Mouse (Mus musculus) small intestine, adult 10 weeks (tissue): Measurements from ENCODE around the gene H2-M2. TPM values are rescaled to one million over a fixed set of nuclear protein-coding genes. Genes with fewer than 3 reads are reported as not detected.

Experiments
- polyA plus RNA-seq: library from polyadenylated mRNA; stranded (reverse); fragments of 350-450 nt; fragmentation: Illumina TruSeq; extraction: RNeasy Lipid Tissue Mini Kit (QIAGEN cat#74804); gene quantifications from one replicate; pipeline ENCODE4 v1.2.3, GENCODE M21; 2014; ENCODE audit warnings: low replicate concordance

H2-M2 gene
- polyA plus RNA-seq: 4.4 TPM

DNA sequence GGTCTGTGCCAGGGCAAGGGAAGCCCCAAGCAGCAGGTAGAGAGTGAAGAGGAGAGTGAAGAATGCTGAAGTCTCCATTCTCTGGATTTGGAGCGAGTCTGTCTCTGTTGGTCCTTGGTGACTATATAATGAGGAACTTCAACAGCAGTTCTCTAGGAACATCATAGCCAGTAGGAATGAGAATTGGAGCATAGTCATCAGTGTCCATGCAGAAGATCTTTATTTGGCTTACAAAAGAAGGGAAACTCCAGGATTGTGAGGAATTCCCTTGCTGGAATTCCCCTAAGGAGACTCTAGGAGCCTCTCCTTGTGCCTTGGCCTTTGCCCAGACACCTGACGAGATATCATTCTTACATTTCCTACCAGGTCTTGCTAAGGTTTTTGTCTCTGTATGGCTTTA lies at the start of gene H2-M2:
TSS of gene H2-M2 (minus strand) at position 101 of the 400 bp plus-strand sequence.

DNA sequence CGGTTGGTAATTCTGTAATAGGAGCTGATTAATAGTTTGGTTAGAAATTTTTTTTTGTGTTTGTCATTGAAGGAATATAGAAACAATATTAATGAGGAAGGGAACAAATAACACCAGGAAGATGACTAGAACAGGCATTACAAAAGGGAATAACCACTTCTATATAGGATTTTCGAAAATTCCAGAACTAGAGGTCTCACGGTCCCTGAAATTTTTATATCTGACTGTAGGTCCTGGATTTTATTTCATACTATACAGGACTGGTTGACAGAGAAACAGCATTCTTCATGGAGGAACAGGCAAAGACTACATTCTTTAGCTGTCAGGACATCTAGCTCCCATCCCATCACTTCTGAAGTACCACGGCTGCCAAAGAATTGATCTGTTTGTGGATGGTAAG lies 24.4 kb upstream of the H2-M2 start, which contains the start of gene Olfr111:
TSS of gene Olfr111 (plus strand) at position 301 of the 400 bp plus-strand sequence.

DNA sequence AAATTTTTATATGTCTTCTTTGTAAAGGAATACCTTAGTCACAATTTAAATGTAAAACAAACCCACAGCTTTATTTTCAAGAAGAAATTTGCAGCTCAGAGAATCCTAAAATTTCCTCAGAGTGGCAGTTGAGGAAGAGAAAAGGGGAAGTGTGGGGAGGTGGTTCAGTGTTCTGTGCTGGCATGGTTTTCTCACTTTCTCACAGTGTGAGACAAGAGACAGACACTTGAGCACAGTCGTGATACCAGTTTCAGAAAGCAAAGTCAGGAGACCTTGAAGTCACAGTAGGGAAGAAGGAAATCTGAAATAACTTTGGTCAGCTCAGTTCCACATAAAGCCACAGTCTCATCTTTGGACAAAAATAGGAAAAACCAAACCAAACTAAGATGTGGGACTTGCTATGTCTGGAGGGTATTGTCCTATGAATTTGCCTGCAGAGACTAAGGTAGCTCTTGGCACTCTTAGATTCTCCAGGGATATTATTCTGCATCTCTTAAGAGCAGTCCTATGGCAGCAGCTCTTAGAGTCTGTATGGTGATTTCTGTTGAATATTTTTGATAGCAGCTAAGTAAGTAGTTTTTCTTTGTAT lies 8.7 kb upstream of the H2-M2 start, which contains the start of gene Olfr110:
TSS of gene Olfr110 (plus strand) at position 539 of the 589 bp plus-strand sequence.

DNA sequence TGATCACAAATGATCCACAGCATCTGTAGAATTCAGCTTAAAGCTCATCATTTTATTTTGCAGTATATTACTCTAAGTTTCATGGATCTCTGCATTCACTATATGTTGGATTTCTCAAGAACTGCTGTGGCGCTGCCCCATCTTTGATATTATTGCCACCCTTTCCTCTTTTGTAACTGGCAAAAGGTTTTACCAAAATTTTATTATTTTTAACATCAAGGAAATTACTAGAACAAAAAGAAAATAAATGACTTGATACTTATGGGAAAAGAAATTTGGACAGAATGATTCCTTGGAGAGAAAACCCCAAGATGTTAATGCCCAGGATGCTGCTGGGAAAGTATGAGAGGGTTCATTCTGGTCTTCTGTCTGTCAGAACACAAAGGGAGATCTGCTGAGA lies 24.7 kb downstream of the H2-M2 start, which contains the start of gene Olfr109:
TSS of gene Olfr109 (plus strand) at position 301 of the 400 bp plus-strand sequence.

DNA sequence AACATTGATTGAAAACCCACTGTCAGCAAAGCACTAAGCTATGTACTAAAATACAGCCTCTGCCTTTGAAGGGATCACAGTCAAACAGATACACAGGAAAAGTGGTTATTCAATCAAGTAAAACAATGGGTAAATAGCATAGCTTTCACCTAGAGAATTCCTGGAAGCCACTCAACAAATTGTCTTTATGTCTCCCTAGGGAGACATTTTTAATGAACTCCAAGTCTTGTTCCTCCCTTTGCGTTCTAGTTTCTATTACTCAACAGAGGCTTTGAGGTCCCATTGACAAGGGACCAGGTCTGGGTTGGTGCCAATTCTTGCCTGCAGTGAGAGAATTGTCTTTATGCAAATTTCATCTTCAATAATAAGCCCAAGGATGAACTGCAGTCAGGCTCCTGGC lies 38.2 kb downstream of the H2-M2 start, which contains the start of gene Olfr108:
TSS of gene Olfr108 (plus strand) at position 301 of the 400 bp plus-strand sequence.

Other genes with a start within 250 kb of the H2-M2 start
- gene Olfr97, start 246.2 kb downstream of the H2-M2 start, polyA plus RNA-seq: not detected
- gene Olfr98, start 219.8 kb downstream of the H2-M2 start, polyA plus RNA-seq: not detected
- 1.0 TPM for gene H2-M3, start 213.3 kb downstream of the H2-M2 start, polyA plus RNA-seq
- not detected for gene Olfr99, start 200.1 kb downstream of the H2-M2 start, polyA plus RNA-seq
- not detected for gene Olfr101, start 179.2 kb downstream of the H2-M2 start, polyA plus RNA-seq
- not detected for gene Olfr102, start 166.5 kb downstream of the H2-M2 start, polyA plus RNA-seq
- not detected for gene Olfr103, start 143.9 kb downstream of the H2-M2 start, polyA plus RNA-seq
- not detected for gene Olfr104-ps, start 124.0 kb downstream of the H2-M2 start, polyA plus RNA-seq
- not detected for gene Olfr105-ps, start 104.5 kb downstream of the H2-M2 start, polyA plus RNA-seq
- gene Olfr106-ps, start 93.2 kb downstream of the H2-M2 start, polyA plus RNA-seq: not detected
- gene Olfr107, start 84.3 kb downstream of the H2-M2 start, polyA plus RNA-seq: not detected
- not detected for gene Olfr108, start 38.1 kb downstream of the H2-M2 start, polyA plus RNA-seq
- not detected for gene Olfr109, start 24.6 kb downstream of the H2-M2 start, polyA plus RNA-seq
- gene Olfr110, start 8.9 kb upstream of the H2-M2 start, polyA plus RNA-seq: not detected
- gene Olfr111, start 24.5 kb upstream of the H2-M2 start, polyA plus RNA-seq: 0.45 TPM
- not detected for gene Olfr112, start 85.9 kb upstream of the H2-M2 start, polyA plus RNA-seq
- not detected for gene Olfr113, start 94.1 kb upstream of the H2-M2 start, polyA plus RNA-seq
- gene Olfr114, start 109.2 kb upstream of the H2-M2 start, polyA plus RNA-seq: not detected
- gene Olfr115, start 143.6 kb upstream of the H2-M2 start, polyA plus RNA-seq: not detected
- gene Olfr116, start 143.6 kb upstream of the H2-M2 start, polyA plus RNA-seq: not detected
- not detected for gene Olfr117, start 180.2 kb upstream of the H2-M2 start, polyA plus RNA-seq
- gene Olfr118, start 183.4 kb upstream of the H2-M2 start, polyA plus RNA-seq: not detected
- not detected for gene Olfr119, start 213.0 kb upstream of the H2-M2 start, polyA plus RNA-seq
- not detected for gene Olfr120, start 238.3 kb upstream of the H2-M2 start, polyA plus RNA-seq